ENCODE assay signal across 9 mouse cellular contexts in the genomic region with DNA sequence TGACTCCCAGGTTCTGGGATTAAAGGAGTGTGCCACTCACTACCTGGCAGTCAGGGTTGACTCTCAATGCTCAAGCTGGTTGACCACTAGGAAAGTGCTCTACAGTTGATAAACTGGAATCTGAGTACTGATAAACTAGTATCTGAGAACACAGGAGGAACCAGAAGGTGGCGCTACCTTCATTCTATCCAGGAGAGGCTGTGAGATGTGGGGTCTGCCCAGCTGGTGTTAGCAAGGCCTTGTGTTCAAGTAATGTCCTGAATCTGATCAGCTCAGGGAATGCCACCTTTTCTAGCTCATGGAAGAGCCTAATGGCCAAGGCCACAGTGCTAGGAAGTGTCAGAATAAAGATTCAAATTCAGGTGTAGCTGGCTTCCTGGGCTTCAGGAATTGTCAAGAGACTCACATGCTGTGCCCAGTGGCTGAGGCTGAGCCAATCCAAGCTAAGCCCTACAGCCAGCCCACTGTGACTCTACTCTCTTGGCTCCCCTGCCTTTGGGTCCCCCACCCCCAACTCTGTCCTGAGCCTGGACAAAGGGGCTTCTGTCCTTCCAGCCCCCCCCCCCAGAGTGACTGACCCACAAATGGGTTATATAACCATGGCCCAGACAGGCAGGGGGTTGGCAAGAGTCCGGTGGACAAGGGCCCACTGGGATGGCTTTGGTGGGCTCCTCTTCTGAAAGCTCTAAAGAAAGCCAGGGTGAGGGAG. TPM values are rescaled to one million over a fixed set of nuclear protein-coding genes. Genes with fewer than 3 reads are reported as not detected.
DNase-seq lines count a peak whose midpoint lies in the region; ATAC-seq and TF ChIP-seq lines count a peak whose summit lies in the region.
"Had no signal": no experiment of that assay in that cellular context is flagged by ENCODE, and none has a peak within 500 bp of the region (broad histone marks: within the 10 kb centered on the region; RNA-seq: fewer than 3 reads in every experiment).

No protein-coding gene starts in this region.

- H3K9me3 ChIP-seq in limb, embryonic 10.5 days (replicated peaks): no peaks in the 10 kb centered on the region

- no peaks in the 10 kb centered on the region for H3K79me3 ChIP-seq in C2C12 (ENCODE audit: low read depth)

- H3K36me3 ChIP-seq in C2C12 (ENCODE audit: control insufficient read depth, insufficient read depth): no peaks in the 10 kb centered on the region
- no peaks in the 10 kb centered on the region for H3K36me3 ChIP-seq in limb, embryonic 10.5 days

- H3ac ChIP-seq in C2C12 (ENCODE audit: control insufficient read depth, insufficient read length, low read depth): no peak overlapping the region

- peak; percentile 59 to 77 for DNase-seq in heart, postnatal 10 days
- no peak for DNase-seq in heart, adult 8-10 months (ENCODE audit: low spot score)
- peak; percentile 37 for DNase-seq in T-cell, adult 2 months (ENCODE audit: low spot score)
- peak; percentile 49 for DNase-seq in limb, embryonic 10.5 days (ENCODE audit: low spot score)
- peak; percentile 51 for DNase-seq in retina, postnatal 7 days (ENCODE audit: low read depth, low spot score)

- no peak overlapping the region for H3K4me3 ChIP-seq in C2C12 (ENCODE audit: insufficient read depth, poor library complexity, severe bottlenecking)
- H3K4me3 ChIP-seq in embryonic fibroblast, embryonic 13.5 days (ENCODE audit: insufficient read depth, low read length): no peak overlapping the region
- H3K4me3 ChIP-seq in limb, embryonic 10.5 days: no peak overlapping the region

- peaks cover 36% of the 10 kb centered on the region for H3K27me3 ChIP-seq in C2C12 (ENCODE audit: control insufficient read depth, insufficient read depth, insufficient read length)
- H3K27me3 ChIP-seq in limb, embryonic 10.5 days (ENCODE audit: low read depth, poor library complexity, severe bottlenecking): peaks cover 17% of the 10 kb centered on the region

- intact Hi-C loops in heart, postnatal 10 days (cut with DNase I): loop anchor here (2.0 kb wide), 2 partner anchors 18 to 44 kb away; no protein-coding TSS in a partner anchor

- TF ChIP-seq CTCF in C2C12 (IDR thresholded peaks at IDR 0.05; ENCODE audit: control insufficient read depth, insufficient read depth, insufficient read length): peak; percentile 49
- 0 out of 2 replicates have a peak, but pooled peaks have one; percentile 9 for TF ChIP-seq CTCF in embryonic fibroblast, embryonic 13.5 days (IDR thresholded peaks at IDR 0.05; ENCODE audit: borderline replicate concordance, insufficient read depth, low read length)

- ATAC-seq in erythroid progenitor cell, adult 5-6 weeks (replicated peaks; ENCODE audit: low FRiP score, poor library complexity, severe bottlenecking): no peak

- H3K27ac ChIP-seq in embryonic fibroblast, embryonic 13.5 days (ENCODE audit: insufficient read depth, low read length): no peak overlapping the region
- H3K27ac ChIP-seq in limb, embryonic 10.5 days: 0 out of 2 replicates have a peak overlapping the region, but pooled peaks have one; percentile 7

- WGBS in limb, embryonic 10.5 days: 50% methylated on average over 2 of the region's 2 CpGs

- H3K79me2 ChIP-seq in C2C12 (ENCODE audit: control insufficient read depth, insufficient read depth): no peaks in the 10 kb centered on the region

- TF ChIP-seq POLR2A in embryonic fibroblast, embryonic 13.5 days (IDR thresholded peaks at IDR 0.05; ENCODE audit: low read depth, low read length): no peak

- no peaks in the 10 kb centered on the region for H3K4me1 ChIP-seq in embryonic fibroblast, embryonic 13.5 days (ENCODE audit: control insufficient read depth, insufficient read depth, low read length)
- H3K4me1 ChIP-seq in limb, embryonic 10.5 days: peaks cover 9% of the 10 kb centered on the region; the same call in 1 of the 2 replicates

TF ChIP-seq in C2C12, 6 proteins besides CTCF, POLR2A, EP300 and RAD21:
- no peak for TF ChIP-seq USF1 (IDR thresholded peaks at IDR 0.05; ENCODE audit: low read depth)
- TF ChIP-seq MYOD1 (IDR thresholded peaks at IDR 0.05; ENCODE audit: control insufficient read depth, insufficient read length, low read depth): no peak
- no peak for TF ChIP-seq MYOG (IDR thresholded peaks at IDR 0.05; ENCODE audit: control insufficient read depth, extremely low read depth, insufficient read length)
- no peak for TF ChIP-seq CEBPB (IDR thresholded peaks at IDR 0.05; ENCODE audit: low read depth)
- no peak for TF ChIP-seq FOSL1 (IDR thresholded peaks at IDR 0.05; ENCODE audit: insufficient read depth, low read length, poor library complexity, severe bottlenecking)
- no peak for TF ChIP-seq MAX (IDR thresholded peaks at IDR 0.05)

RNA-seq across cellular contexts. Expression of gene Caskin1, which starts 6.4 kb away (rescaled TPM):
- total RNA-seq in heart, postnatal 10 days (2021): under 1 TPM; 0.48 to 0.52 TPM
- total RNA-seq in heart, adult 8-10 months (2022): under 1 TPM; 0.16 to 0.23 (median 0.19) TPM
- 0.36 TPM for polyA plus RNA-seq in C2C12 (2012; fragmentation: generic; extraction: Trizol)
- not detected in 2 replicates for polyA plus RNA-seq in embryonic fibroblast, embryonic 13.5 days (2011; ENCODE audit: insufficient read length, low read depth, missing spikeins)
- 1.4 and 3.6 TPM in 2 replicates for polyA plus RNA-seq in limb, embryonic 10.5 days (2016; fragmentation: Nextera tagmentation; extraction: Ambion mirVana)
- total RNA-seq in erythroid progenitor cell, adult 5-6 weeks (2015; ENCODE audit: low replicate concordance): not detected in 2 replicates
- not detected in 2 replicates for total RNA-seq in erythroid progenitor cell, adult 5-6 weeks (2017; ENCODE audit: low replicate concordance)

RNA-seq across cellular contexts. Expression of gene Mlst8, which starts 15.9 kb away (rescaled TPM):
- total RNA-seq in heart, postnatal 10 days (2021): 10 to 100 TPM; 11.6 to 12.9 TPM
- total RNA-seq in heart, adult 8-10 months (2022): 10 to 100 TPM; 10.5 to 11.8 (median 11.0) TPM
- 23.1 TPM for polyA plus RNA-seq in C2C12 (2012; fragmentation: generic; extraction: Trizol)
- 20.9 and 23.3 TPM in 2 replicates for polyA plus RNA-seq in embryonic fibroblast, embryonic 13.5 days (2011; ENCODE audit: insufficient read length, low read depth, missing spikeins)
- polyA plus RNA-seq in limb, embryonic 10.5 days (2016; fragmentation: Nextera tagmentation; extraction: Ambion mirVana): 31.6 and 42.2 TPM in 2 replicates
- 6.5 and 27.7 TPM in 2 replicates for total RNA-seq in erythroid progenitor cell, adult 5-6 weeks (2015; ENCODE audit: low replicate concordance)
- 16.8 and 20.5 TPM in 2 replicates for total RNA-seq in erythroid progenitor cell, adult 5-6 weeks (2017; ENCODE audit: low replicate concordance)

RNA-seq across cellular contexts. Expression of gene Bricd5, which starts 21.1 kb away (rescaled TPM):
- total RNA-seq in heart, postnatal 10 days (2021): under 1 TPM in 1 of 2 experiments, not detected in 1; 0.26 TPM
- total RNA-seq in heart, adult 8-10 months (2022): under 1 TPM in 2 of 4 experiments, not detected in 2; 0.28 to 0.31 TPM
- polyA plus RNA-seq in C2C12 (2012; fragmentation: generic; extraction: Trizol): 0.06 TPM
- 0.50 TPM in 1 of 2 replicates, not detected in the other for polyA plus RNA-seq in embryonic fibroblast, embryonic 13.5 days (2011; ENCODE audit: insufficient read length, low read depth, missing spikeins)
- polyA plus RNA-seq in limb, embryonic 10.5 days (2016; fragmentation: Nextera tagmentation; extraction: Ambion mirVana): 0.24 TPM in 1 of 2 replicates, not detected in the other
- not detected in 2 replicates for total RNA-seq in erythroid progenitor cell, adult 5-6 weeks (2015; ENCODE audit: low replicate concordance)
- total RNA-seq in erythroid progenitor cell, adult 5-6 weeks (2017; ENCODE audit: low replicate concordance): 2.1 TPM in 1 of 2 replicates, not detected in the other
- polyA plus RNA-seq: liver, embryonic 16.5 days had no signal

RNA-seq across cellular contexts. Expression of gene Pgp, which starts 24.6 kb away (rescaled TPM):
- total RNA-seq in heart, postnatal 10 days (2021): 10 to 100 TPM; 38.5 to 39.9 TPM
- 10 to 100 TPM; 39.9 to 44.4 (median 41.4) TPM for total RNA-seq in heart, adult 8-10 months (2022)
- 56.7 TPM for polyA plus RNA-seq in C2C12 (2012; fragmentation: generic; extraction: Trizol)
- polyA plus RNA-seq in embryonic fibroblast, embryonic 13.5 days (2011; ENCODE audit: insufficient read length, low read depth, missing spikeins): 21.1 and 21.5 TPM in 2 replicates
- polyA plus RNA-seq in limb, embryonic 10.5 days (2016; fragmentation: Nextera tagmentation; extraction: Ambion mirVana): 68.8 and 76.1 TPM in 2 replicates
- 28.1 and 48.6 TPM in 2 replicates for total RNA-seq in erythroid progenitor cell, adult 5-6 weeks (2015; ENCODE audit: low replicate concordance)
- 35.8 and 43.4 TPM in 2 replicates for total RNA-seq in erythroid progenitor cell, adult 5-6 weeks (2017; ENCODE audit: low replicate concordance)

RNA-seq across cellular contexts. Expression of gene E4f1, which starts 24.7 kb away (rescaled TPM):
- total RNA-seq in heart, postnatal 10 days (2021): 10 to 100 TPM; 15.6 to 15.9 TPM
- total RNA-seq in heart, adult 8-10 months (2022): 10 to 100 TPM; 11.2 to 14.7 (median 11.9) TPM
- 13.1 TPM for polyA plus RNA-seq in C2C12 (2012; fragmentation: generic; extraction: Trizol)
- 11.9 and 14.8 TPM in 2 replicates for polyA plus RNA-seq in embryonic fibroblast, embryonic 13.5 days (2011; ENCODE audit: insufficient read length, low read depth, missing spikeins)
- 35.0 and 38.7 TPM in 2 replicates for polyA plus RNA-seq in limb, embryonic 10.5 days (2016; fragmentation: Nextera tagmentation; extraction: Ambion mirVana)
- total RNA-seq in erythroid progenitor cell, adult 5-6 weeks (2015; ENCODE audit: low replicate concordance): 34.8 and 64.5 TPM in 2 replicates
- 24.8 and 28.7 TPM in 2 replicates for total RNA-seq in erythroid progenitor cell, adult 5-6 weeks (2017; ENCODE audit: low replicate concordance)
